Mouse (Mus musculus) Patski (cell line): Measurements from ENCODE around the gene Ggct. TPM values are rescaled to one million over a fixed set of nuclear protein-coding genes. Genes with fewer than 3 reads are reported as not detected.
"Not testable (repeated sequence)": the region's sequence is repeated elsewhere in the genome, so short reads cannot be mapped to it uniquely, and the experiment has no call there.

Source experiments
- ATAC-seq: fragments of 100-300 bp; one replicate; pipeline ENCODE4 v1.8.0; 2021
- CTCF ChIA-PET: fragments of 350-600 bp; sonication (Branson Sonifier 250); formaldehyde crosslinking; loops from one replicate; lab custom pipeline; 2022; ENCODE audit warnings: inconsistent platforms; lab: Charles Lee
- POLR2A ChIA-PET: fragments of 350-600 bp; sonication (Branson Sonifier 250); formaldehyde crosslinking; loops from one replicate; lab custom pipeline; 2022; ENCODE audit warnings: antibody characterized with exemption, inconsistent platforms; lab: Charles Lee
- DNase-seq: peaks from one replicate; pipeline ENCODE4 v3.0.0-alpha.2; 2011; ENCODE audit warnings: low read depth, low spot score
- H3K27me3 ChIP-seq: fragments of 371-371 bp; one replicate; pipeline ENCODE4 v1.5.1; 2021
- CTCF ChIP-seq: fragments of 100-300 bp; IDR thresholded peaks from one replicate; pipeline ENCODE4 v1.5.1; 2021
- in situ Hi-C: fragments of 300-500 bp; cut with MboI; formaldehyde crosslinking; loops from 3 replicates; pipeline ENCODE4 v1.11.1; 2018; ENCODE audit warnings: low pct_unique_long_range_greater_than_20kb, mixed read lengths
- polyA plus RNA-seq: library from polyadenylated mRNA; unstranded; gene quantifications from one replicate; pipeline ENCODE4 v1.2.3, GENCODE M21; 2021

The Ggct gene
- polyA plus RNA-seq, 1 experiment from 2014 or later, result 14.2 TPM

DNA sequence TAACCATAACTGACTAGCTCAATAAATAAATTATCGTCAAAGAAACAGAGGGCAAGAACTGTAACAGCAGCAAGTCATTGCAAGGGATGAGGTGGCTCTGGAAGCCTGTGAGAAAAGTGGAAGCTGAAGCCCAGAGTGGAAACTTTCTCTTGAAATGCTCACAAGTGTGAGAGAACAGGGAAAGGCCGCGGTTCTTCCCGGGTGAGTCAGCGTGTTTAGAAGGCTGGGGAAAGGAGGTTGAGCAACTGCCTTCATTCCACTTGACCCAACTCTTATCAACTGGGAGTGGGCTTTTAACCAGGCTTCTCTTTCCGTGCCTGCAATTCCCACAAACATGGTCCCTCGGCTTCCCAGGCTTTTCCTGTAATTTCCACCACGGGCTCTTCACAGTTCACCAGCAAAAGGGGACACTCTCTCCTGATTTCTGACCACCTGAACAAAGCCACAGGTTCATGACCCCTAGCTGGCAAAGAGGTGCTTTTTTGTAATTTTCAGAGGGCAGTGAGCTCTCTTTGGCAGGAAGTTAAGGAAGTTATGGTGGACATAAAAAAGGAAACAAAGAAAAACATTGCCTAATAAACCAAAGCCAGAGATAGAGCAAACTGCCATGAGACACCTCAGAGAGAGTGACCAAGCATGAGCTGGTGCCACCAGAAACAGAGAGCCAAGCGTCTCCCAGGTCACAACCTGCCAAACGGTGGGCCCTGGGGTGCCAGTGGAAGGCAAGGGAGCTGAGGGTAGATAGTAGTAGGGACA is 37.9 kb downstream of the Ggct start:
- ATAC-seq, result peak; percentile 35
- in situ Hi-C loops, result no loop called here
- H3K27me3 ChIP-seq, result no peaks in the 10 kb centered on the region
- ChIA-PET POLR2A (interaction anchor here (0.6 kb wide), 1 partner anchor 27 kb away, joined by 3 read pairs; no protein-coding TSS in a partner anchor), CTCF (no interaction called here)
- no peak for TF ChIP-seq CTCF
- DNase-seq, result peak; percentile 20

- DNase-seq, in situ Hi-C loops, H3K27me3 ChIP-seq, ATAC-seq: not testable (repeated sequence)
- ChIA-PET POLR2A (interaction anchor here (0.7 kb wide), 1 partner anchor 27 kb away, joined by 3 read pairs; no protein-coding TSS in a partner anchor), CTCF (interaction anchor here (1.3 to 1.8 kb wide), 2 partner anchors 13 to 20 kb away, joined by 3 to 7 read pairs; no protein-coding TSS in a partner anchor)
Measured at GRCm38 (mm10) chr6:54953399-54953798, 39.4 kb downstream of the Ggct start.

GRCm38 (mm10) chr6:54952542-54952941 is 40.2 kb downstream of the Ggct start:
- ATAC-seq (no peak), DNase-seq (no peak)
- POLR2A ChIA-PET, result interaction anchor here (1.1 kb wide), 1 partner anchor 29 kb away, joined by 3 read pairs; no protein-coding TSS in a partner anchor
- TF ChIP-seq CTCF, result no peak
- CTCF ChIA-PET, result interaction anchor here (1.3 to 1.8 kb wide), 3 partner anchors 12 to 64 kb away, joined by 3 to 7 read pairs (median 4); no protein-coding TSS in a partner anchor
- no peaks in the 10 kb centered on the region for H3K27me3 ChIP-seq
- in situ Hi-C loops, result no loop called here

DNA sequence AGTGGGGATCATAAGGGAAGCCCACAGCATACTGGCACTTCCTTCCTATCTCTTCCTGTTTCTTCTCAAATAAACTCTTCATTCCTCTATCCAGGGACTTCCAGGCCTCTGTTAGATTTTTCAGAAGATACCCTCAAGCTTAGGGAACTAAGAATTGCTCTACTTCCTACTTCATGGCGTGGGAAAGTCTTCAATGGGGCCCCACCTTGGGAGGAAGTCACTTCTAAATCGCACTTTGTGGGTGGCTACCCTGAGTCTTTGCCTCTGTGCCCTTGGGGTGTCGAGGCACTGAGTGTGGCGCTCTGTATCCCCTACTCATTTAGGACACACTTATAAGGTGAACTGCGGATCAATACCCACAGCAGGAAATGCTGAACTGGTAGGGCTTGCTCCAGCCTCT is 44.1 kb downstream of the Ggct start:
- ChIA-PET POLR2A (no interaction called here), CTCF (interaction anchor here (1.4 kb wide), 1 partner anchor 43 kb away, joined by 4 read pairs; no protein-coding TSS in a partner anchor)
- H3K27me3 ChIP-seq, result no peaks in the 10 kb centered on the region
- no peak for ATAC-seq
- in situ Hi-C loops, result no loop called here
- no peak for DNase-seq
- no peak for TF ChIP-seq CTCF

DNA sequence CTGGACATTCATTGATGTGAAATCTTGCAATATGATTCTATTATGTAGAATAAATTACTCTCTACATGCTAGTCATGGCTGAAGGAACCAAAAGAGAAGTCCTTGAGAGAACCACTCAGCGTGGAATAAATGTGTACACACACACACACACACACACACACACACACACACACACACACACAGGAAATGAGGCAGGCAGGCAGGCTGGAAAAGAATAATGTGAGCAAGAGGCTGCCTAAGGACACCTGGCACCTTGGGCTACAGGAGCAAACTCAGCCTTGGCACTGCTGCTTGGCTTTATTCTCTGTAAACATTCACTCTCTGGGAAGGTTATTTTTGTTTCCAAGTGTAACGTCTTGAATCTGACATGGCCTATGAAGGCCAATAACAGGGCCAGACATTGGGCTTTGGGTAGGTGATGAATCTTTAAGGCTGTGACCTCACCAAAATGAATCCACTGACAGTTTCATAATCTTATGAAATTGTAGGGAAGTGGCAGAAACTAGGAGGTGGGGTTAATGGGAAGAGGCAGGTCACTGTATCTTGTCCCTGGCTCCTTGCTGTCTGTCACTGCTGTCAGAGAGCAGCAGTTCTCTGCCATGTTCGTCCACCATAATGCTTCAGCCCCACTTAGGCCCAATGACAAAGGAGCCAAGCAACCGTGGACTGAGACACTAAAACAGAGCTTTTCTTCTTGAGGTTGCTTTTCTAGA is 46.4 kb downstream of the Ggct start:
- ChIA-PET CTCF (no interaction called here), POLR2A (no interaction called here)
- no peak for ATAC-seq

GRCm38 (mm10) chr6:54944551-54944950 is 48.2 kb downstream of the Ggct start:
- no peak for ATAC-seq
- in situ Hi-C loops, result no loop called here
- H3K27me3 ChIP-seq, result no peaks in the 10 kb centered on the region
- ChIA-PET CTCF (no interaction called here), POLR2A (no interaction called here)
- TF ChIP-seq CTCF, result no peak
- no peak for DNase-seq

More for the DNA sequence above, 46.4 kb downstream of the Ggct start:
- no peak for TF ChIP-seq CTCF
- H3K27me3 ChIP-seq, result no peaks in the 10 kb centered on the region
- in situ Hi-C loops, result no loop called here
- no peak for DNase-seq

DNA sequence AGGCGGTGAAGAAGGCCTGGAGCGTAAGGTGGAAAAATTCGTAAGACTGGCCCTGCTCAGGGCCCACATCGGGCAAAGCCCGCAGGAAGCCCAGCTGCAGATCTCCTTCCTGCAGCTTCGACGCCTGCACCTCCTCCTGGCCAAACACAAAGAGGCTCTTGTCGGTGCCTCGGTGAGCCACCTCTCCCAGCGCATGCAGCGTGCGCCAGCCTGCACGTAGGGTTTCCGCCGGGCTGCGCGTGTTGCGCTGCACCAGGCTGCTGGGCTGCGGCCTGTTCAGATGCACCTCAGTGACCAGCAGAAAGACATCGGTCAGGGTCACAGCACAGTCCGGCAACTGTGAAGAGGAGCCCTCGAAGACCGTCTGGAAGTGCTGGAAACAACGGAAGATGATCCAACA is 49.0 kb downstream of the Ggct start:
- ATAC-seq, result no peak
- TF ChIP-seq CTCF, result no peak
- POLR2A ChIA-PET, result no interaction called here
- in situ Hi-C loops, result no loop called here
- no peak for DNase-seq
- CTCF ChIA-PET, result interaction anchor here (0.7 to 1.6 kb wide), 2 partner anchors 9 to 501 kb away, joined by 3 to 4 read pairs; no protein-coding TSS in a partner anchor
- no peaks in the 10 kb centered on the region for H3K27me3 ChIP-seq

- H3K27me3 ChIP-seq, result no peaks in the 10 kb centered on the region
- TF ChIP-seq CTCF, result no peak
- in situ Hi-C loops, result no loop called here
- ATAC-seq (no peak), DNase-seq (no peak)
- CTCF ChIA-PET, result interaction anchor here (0.7 to 1.6 kb wide), 2 partner anchors 8 to 500 kb away, joined by 3 to 4 read pairs; no protein-coding TSS in a partner anchor
- POLR2A ChIA-PET, result no interaction called here
Measured at GRCm38 (mm10) chr6:54943292-54943691, 49.5 kb downstream of the Ggct start.

- in situ Hi-C loops, result no loop called here
- ATAC-seq (no peak), DNase-seq (no peak)
- ChIA-PET POLR2A (no interaction called here), CTCF (interaction anchor here (1.0 to 3.3 kb wide), 2 partner anchors 10 to 11 kb away, joined by 4 to 7 read pairs; no protein-coding TSS in a partner anchor)
- no peaks in the 10 kb centered on the region for H3K27me3 ChIP-seq
- TF ChIP-seq CTCF, result no peak
Measured at GRCm38 (mm10) chr6:54941149-54941548, 51.6 kb downstream of the Ggct start.

GRCm38 (mm10) chr6:54940126-54940525 is 52.6 kb downstream of the Ggct start:
- no peak for TF ChIP-seq CTCF
- POLR2A ChIA-PET, result interaction anchor here (0.6 kb wide), 1 partner anchor 10 kb away, joined by 3 read pairs; no protein-coding TSS in a partner anchor
- no peak for ATAC-seq
- no peaks in the 10 kb centered on the region for H3K27me3 ChIP-seq
- in situ Hi-C loops, result no loop called here
- CTCF ChIA-PET, result interaction anchor here (0.6 to 3.3 kb wide), 2 partner anchors 12 to 234 kb away, joined by 3 to 7 read pairs; no protein-coding TSS in a partner anchor
- no peak for DNase-seq
